Mouse (Mus musculus) heart, postnatal 36 days (tissue): ENCODE data around the gene AC124108.1. TPM values are rescaled to one million over a fixed set of nuclear protein-coding genes. Genes with fewer than 3 reads are reported as not detected.
A peak's percentile ranks its signal among the peaks of the same experiment; 100 is the strongest.

Experiments used
- DNase-seq, 2 experiments: peaks; one replicate each; pipeline ENCODE4 v3.0.0; 2021 to 2022
- intact Hi-C: fragments of 180-260 bp; cut with DNase I; formaldehyde crosslinking; loops from one replicate; pipeline ENCODE4 v1.15.1; 2025
- microRNA-seq, 2 experiments: library from miRNA; unstranded; fragments of <30 nt; microRNA quantifications; one replicate each; pipeline ENCODE4 v1.2.0; 2021; ENCODE audit warnings: borderline number of aligned reads in 2 of 2
- total RNA-seq, 2 experiments: library from RNA; stranded (reverse); gene quantifications; 2 replicates each; pipeline ENCODE4 v1.2.3; 2021

Gene AC124108.1
- total RNA-seq, 2 experiments from 2014 or later = not detected

DNA sequence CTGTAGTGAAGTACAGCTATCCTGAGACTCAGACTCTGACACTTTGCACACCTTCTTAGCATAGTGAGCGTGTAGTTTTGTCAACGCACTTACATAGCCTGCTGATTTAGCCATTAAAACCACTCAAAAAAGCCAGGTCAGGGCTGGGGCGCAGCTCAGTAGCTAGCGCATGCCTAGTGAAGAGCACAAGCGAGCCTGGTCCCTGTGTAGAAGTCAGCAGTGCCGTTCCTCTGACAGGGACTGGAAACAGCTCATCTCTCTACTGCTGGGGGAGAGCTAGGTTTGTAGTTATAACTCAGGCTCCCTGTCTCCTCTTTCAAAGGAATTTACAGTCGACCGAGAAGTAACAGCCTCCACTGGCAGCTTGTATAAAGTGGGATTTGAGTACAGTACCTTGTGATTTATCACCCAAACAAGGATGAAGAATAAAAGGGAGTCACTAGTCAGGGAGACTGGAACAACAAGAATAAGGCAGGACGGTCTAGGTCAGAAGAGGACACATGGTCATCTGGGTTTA is 43.6 kb downstream of the AC124108.1 start:
- no peak for DNase-seq
- intact Hi-C loops = loop anchor here (5.0 kb wide), 1 partner anchor 122 kb away; no protein-coding TSS in a partner anchor

DNA sequence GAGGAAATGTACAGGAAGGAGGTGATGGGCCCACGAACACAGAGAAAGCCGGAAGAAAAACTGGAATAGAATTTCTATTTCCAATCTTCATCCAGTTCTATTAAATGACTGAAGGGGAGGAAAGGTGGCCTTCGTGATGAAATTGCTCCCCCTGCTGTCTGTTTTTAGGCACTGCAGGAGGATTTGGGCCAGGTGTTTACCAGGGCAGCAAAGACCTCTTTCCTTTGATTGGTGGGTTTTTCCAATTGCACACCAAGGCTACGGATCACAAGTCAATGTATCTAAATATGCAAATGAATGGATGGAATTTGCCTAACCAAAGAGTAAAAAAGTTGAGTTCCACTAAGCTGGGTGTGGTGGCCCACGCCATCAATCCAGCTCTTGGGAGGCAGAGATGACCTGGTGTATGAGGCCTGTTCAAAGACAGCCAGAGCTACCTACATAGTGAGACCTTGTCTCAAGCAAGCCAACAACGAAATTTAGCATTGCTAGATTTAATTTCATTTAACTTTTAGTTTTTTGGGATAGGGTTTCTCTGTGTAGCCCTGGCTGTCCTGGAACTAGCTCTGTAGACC is 46.4 kb downstream of the AC124108.1 start:
- DNase-seq = peak; percentile 69 to 70

DNA sequence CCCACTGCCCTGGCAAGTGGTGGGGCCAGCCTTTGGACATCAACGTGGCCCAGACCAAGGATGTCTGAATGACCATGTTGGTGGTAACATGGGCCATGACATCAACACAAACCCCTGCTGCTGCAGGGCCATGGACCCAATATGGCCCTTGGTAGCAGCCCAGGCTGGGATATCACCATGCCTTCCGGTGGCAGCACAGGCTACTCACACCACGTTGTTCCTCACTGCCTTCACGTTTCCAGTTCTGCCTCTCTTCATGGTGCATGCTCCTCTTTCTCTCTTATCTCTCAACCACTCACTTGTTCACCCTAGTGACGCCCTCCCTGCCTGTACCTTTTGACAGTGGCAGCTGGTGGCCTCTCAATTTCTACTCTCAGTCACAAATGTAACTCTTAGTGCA is 53.8 kb downstream of the AC124108.1 start:
- DNase-seq = no peak
- intact Hi-C loops = no loop called here

More for the DNA sequence above, 46.4 kb downstream of the AC124108.1 start:
- intact Hi-C loops = loop anchor here (1.0 to 5.0 kb wide), 3 partner anchors 80 to 120 kb away; no protein-coding TSS in a partner anchor

GRCm38 (mm10) chr1:132246137-132246536 is 54.9 kb downstream of the AC124108.1 start:
- DNase-seq = peak in 1 of 2 experiments; percentile 5
- intact Hi-C loops = no loop called here

DNA sequence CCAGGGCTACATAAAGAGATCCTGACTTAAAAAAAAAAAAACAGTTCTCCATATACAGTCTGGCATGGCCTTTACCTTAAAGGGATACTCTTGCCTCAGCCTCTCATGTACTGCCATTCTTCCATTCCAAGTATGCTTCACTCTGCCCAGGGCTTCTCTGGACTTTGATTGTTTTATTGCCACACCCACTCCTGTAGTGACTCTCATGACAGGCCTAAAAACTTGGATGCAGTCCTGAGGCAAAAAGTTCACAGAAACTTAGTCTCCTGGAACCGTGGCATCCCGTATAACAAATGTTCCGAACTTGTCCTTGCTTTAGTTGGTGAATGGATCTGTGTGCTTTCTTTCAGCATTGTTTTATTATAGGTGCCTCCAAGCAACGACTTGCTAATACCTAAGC is 55.4 kb downstream of the AC124108.1 start:
- intact Hi-C loops = no loop called here
- no peak for DNase-seq

- DNase-seq = no peak
- intact Hi-C loops = no loop called here
These were observed 63.2 kb downstream of the AC124108.1 start for GRCm38 (mm10) chr1:132254467-132254866.

Small RNA genes within 50 kb of the gene (microRNA-seq; reads per million reads assigned to microRNA genes)
- 2.7 to 2.9 reads per million in 2 experiments for gene Mir135b

Other genes starting within 250 kb of the AC124108.1 start
- gene Slc45a3, start 228.5 kb upstream of the AC124108.1 start, total RNA-seq = 1 to 10 TPM; 4.2 to 4.3 TPM
- gene Elk4, start 183.8 kb upstream of the AC124108.1 start, total RNA-seq = 10 to 100 TPM; 91.5 to 91.8 TPM
- gene Mfsd4a, start 123.4 kb upstream of the AC124108.1 start, total RNA-seq = 1 to 10 TPM; 1.4 to 2.3 TPM
- gene Cdk18, start 51.8 kb upstream of the AC124108.1 start, total RNA-seq = 10 to 100 TPM; 16.5 to 17.9 TPM
- not detected for gene Lemd1, start within 50 bp of the AC124108.1 start, total RNA-seq
- gene Gm10188, start 38.3 kb downstream of the AC124108.1 start, total RNA-seq = not detected
- gene Klhdc8a, start 107.2 kb downstream of the AC124108.1 start, total RNA-seq = 10 to 100 TPM; 14.3 to 19.1 TPM
- gene Nuak2, start 124.7 kb downstream of the AC124108.1 start, total RNA-seq = 1 to 10 TPM; 3.7 to 3.8 TPM
- gene Tmcc2, start 199.8 kb downstream of the AC124108.1 start, total RNA-seq = 10 to 100 TPM; 18.2 to 19.7 TPM
- gene Dstyk, start 226.1 kb downstream of the AC124108.1 start, total RNA-seq = 10 to 100 TPM; 16.6 to 17.0 TPM